Mouse (Mus musculus): ENCODE data around the gene Tsc22d2.

GRCm38 (mm10) chr3:58398541-58398940 lies 16.0 kb upstream of the Tsc22d2 start:
- TF ChIP-seq CTCF (IDR thresholded peaks at IDR 0.05) (no peak), POLR2A (IDR thresholded peaks at IDR 0.05; ENCODE audit: insufficient read depth, low read depth, low read length) (no peak)
